Mouse (Mus musculus) cerebellum, adult 18-20 months (tissue): ENCODE results near the gene Acot8.
"Not testable (repeated sequence)": the region's sequence is repeated elsewhere in the genome, so short reads cannot be mapped to it uniquely, and the experiment has no call there.

Source experiments
- DNase-seq, 2 experiments: peaks; one replicate each; pipeline ENCODE4 v3.0.0; 2021

The Acot8 gene

GRCm38 (mm10) chr2:164806614-164807013 lies 1.9 kb upstream of the Acot8 start:
- DNase-seq: no peak

GRCm38 (mm10) chr2:164805332-164805718 lies 643 bp upstream of the Acot8 start:
- peak in 1 of 2 experiments; percentile 53 for DNase-seq

GRCm38 (mm10) chr2:164803921-164804313 lies 765 bp downstream of the Acot8 start:
- DNase-seq: no peak

GRCm38 (mm10) chr2:164803201-164803920 lies 1.3 kb downstream of the Acot8 start:
- no peak for DNase-seq

GRCm38 (mm10) chr2:164800252-164801004 lies 4.3 kb downstream of the Acot8 start:
- no peak for DNase-seq

GRCm38 (mm10) chr2:164798554-164798953 lies 6.1 kb downstream of the Acot8 start:
- DNase-seq: not testable (repeated sequence)

GRCm38 (mm10) chr2:164795868-164796267 lies 8.8 kb downstream of the Acot8 start:
- no peak for DNase-seq

- peak; percentile 85 for DNase-seq
Measured at GRCm38 (mm10) chr2:164794293-164794692, 10.4 kb downstream of the Acot8 start.

- DNase-seq: no peak
Measured at GRCm38 (mm10) chr2:164793772-164794171, 10.9 kb downstream of the Acot8 start.

GRCm38 (mm10) chr2:164793236-164793635 lies 11.4 kb downstream of the Acot8 start:
- DNase-seq: peak; percentile 77 to 78

GRCm38 (mm10) chr2:164792400-164793190 lies 12.1 kb downstream of the Acot8 start:
- DNase-seq: peak in 1 of 2 experiments; percentile 30

GRCm38 (mm10) chr2:164791841-164792261 lies 12.8 kb downstream of the Acot8 start:
- DNase-seq: peak; percentile 63 to 64

GRCm38 (mm10) chr2:164790451-164790850 lies 14.2 kb downstream of the Acot8 start:
- DNase-seq: no peak

- no peak for DNase-seq
Measured at GRCm38 (mm10) chr2:164788411-164788810, 16.3 kb downstream of the Acot8 start.

GRCm38 (mm10) chr2:164787779-164788178 lies 16.9 kb downstream of the Acot8 start:
- DNase-seq: no peak

- no peak for DNase-seq
Measured at GRCm38 (mm10) chr2:164787032-164787431, 17.6 kb downstream of the Acot8 start.

GRCm38 (mm10) chr2:164786388-164786885 lies 18.2 kb downstream of the Acot8 start:
- DNase-seq: no peak

- peak; percentile 92 to 93 for DNase-seq
Measured at GRCm38 (mm10) chr2:164785481-164786387, 18.9 kb downstream of the Acot8 start, which contains the start of gene Snx21. Snx21 (plus strand) TSS chr2:164785823.

- no peak for DNase-seq
Measured at GRCm38 (mm10) chr2:164784869-164785420, 19.7 kb downstream of the Acot8 start.

GRCm38 (mm10) chr2:164783926-164784581 lies 20.6 kb downstream of the Acot8 start:
- no peak for DNase-seq

GRCm38 (mm10) chr2:164781876-164782275 lies 22.8 kb downstream of the Acot8 start:
- no peak for DNase-seq
